Mouse (Mus musculus): Measurements from ENCODE around the gene Lmx1a. TPM values are rescaled to one million over a fixed set of nuclear protein-coding genes. Genes with fewer than 3 reads are reported as not detected.

The Lmx1a gene
- polyA plus RNA-seq, 1 experiment: not detected

DNA sequence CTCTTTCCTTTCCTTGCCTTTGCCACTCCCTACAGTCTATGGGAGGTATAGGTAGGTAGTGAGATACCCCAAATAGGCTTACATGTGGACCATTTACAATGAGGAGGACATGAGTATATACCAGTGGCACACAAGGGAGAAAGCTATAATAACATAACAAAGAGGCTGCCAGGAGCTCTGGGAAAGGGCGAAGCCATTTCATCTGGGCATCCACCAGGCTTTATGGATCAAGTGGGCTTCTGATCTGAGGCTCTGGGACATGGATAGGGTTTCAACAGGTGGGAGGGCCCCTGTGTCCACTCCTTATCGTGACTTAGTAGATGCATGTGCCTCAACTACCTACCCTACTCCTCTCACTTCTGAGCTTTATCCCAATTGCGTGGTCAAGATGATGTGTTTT lies 142.6 kb downstream of the Lmx1a start:
- no peaks in the 10 kb centered on the region for H3K4me1 ChIP-seq (ENCODE audit: control insufficient read depth, insufficient read depth, low read length)
- TF ChIP-seq POLR2A (IDR thresholded peaks at IDR 0.05; ENCODE audit: low read depth, low read length): no peak
- no peak for TF ChIP-seq CTCF (IDR thresholded peaks at IDR 0.05; ENCODE audit: borderline replicate concordance, insufficient read depth, low read length)
- H3K4me3 ChIP-seq (ENCODE audit: insufficient read depth, low read length): no peak overlapping the region
- no peak overlapping the region for H3K27ac ChIP-seq (ENCODE audit: insufficient read depth, low read length)

DNA sequence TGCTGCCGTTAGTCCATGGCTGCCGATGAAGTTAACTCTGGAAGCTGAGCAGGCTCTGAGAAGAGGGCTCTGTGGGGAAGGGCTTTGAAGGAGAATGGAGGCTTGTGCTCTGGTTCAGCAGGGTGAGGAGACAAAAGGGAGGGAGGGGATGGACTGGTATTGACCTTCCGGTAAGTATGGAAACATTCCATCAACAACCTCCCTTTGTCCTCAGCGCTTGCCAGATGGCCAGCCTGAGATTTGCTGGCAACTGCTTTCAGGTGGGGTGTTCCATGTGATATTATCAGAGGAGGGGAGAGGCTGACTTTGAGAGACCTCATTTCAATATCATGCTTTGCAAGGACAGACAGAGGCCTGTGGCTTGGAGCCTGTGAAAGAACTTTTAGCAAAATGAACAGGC lies 165.8 kb downstream of the Lmx1a start:
- Histone ChIP-seq H3K27ac (ENCODE audit: insufficient read depth, low read length) (no peak overlapping the region), H3K4me1 (ENCODE audit: control insufficient read depth, insufficient read depth, low read length) (no peaks in the 10 kb centered on the region), H3K4me3 (ENCODE audit: insufficient read depth, low read length) (no peak overlapping the region)
- TF ChIP-seq POLR2A (IDR thresholded peaks at IDR 0.05; ENCODE audit: low read depth, low read length) (no peak), CTCF (IDR thresholded peaks at IDR 0.05; ENCODE audit: borderline replicate concordance, insufficient read depth, low read length) (no peak)

DNA sequence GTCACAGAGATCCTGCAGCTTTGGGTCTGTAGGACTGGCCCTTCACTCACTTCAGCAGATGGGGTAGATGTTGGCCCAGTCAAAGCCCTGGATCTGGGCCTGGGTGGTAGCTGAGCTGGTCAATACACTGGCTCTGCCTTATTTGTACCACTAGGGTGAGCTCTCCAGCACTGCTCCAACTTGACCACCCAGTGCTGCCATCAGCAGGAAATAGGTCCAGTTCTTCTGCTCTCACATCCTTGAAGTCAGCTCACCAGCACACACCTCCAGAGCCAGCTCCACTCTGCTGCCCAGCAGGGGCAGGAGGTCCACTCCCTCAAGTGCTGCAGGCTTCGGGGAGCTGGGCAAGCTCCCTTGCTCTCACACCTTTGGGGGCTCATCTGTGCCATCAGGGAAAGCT lies 183.0 kb downstream of the Lmx1a start:
- no peaks in the 10 kb centered on the region for H3K4me1 ChIP-seq (ENCODE audit: control insufficient read depth, insufficient read depth, low read length)
- H3K4me3 ChIP-seq (ENCODE audit: insufficient read depth, low read length): no peak overlapping the region
- TF ChIP-seq CTCF (IDR thresholded peaks at IDR 0.05; ENCODE audit: borderline replicate concordance, insufficient read depth, low read length): 0 out of 2 replicates have a peak, but pooled peaks have one; percentile 4
- no peak for TF ChIP-seq POLR2A (IDR thresholded peaks at IDR 0.05; ENCODE audit: low read depth, low read length)
- no peak overlapping the region for H3K27ac ChIP-seq (ENCODE audit: insufficient read depth, low read length)

DNA sequence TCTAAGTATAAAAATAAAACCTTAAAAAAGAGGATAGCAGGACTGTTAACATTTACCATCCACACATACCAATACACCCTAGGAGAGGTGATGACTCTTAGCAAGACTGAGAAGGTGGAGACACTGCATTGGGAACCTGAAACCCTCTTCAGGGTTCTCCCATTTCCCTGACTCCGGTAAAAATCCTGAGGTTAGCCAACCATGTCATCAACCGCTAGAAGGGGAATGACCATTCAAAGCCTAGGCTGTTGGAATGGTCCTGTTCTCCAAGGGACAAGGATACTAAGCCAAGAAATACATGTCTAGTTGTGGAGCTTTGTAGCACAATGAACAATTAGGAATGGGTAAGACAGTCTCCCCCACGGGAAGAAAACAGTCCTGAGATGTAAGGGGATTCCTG lies 185.1 kb downstream of the Lmx1a start:
- Histone ChIP-seq H3K4me3 (ENCODE audit: insufficient read depth, low read length) (no peak overlapping the region), H3K4me1 (ENCODE audit: control insufficient read depth, insufficient read depth, low read length) (no peaks in the 10 kb centered on the region)
- no peak for TF ChIP-seq CTCF (IDR thresholded peaks at IDR 0.05; ENCODE audit: borderline replicate concordance, insufficient read depth, low read length)
- TF ChIP-seq POLR2A (IDR thresholded peaks at IDR 0.05; ENCODE audit: low read depth, low read length): no peak

DNA sequence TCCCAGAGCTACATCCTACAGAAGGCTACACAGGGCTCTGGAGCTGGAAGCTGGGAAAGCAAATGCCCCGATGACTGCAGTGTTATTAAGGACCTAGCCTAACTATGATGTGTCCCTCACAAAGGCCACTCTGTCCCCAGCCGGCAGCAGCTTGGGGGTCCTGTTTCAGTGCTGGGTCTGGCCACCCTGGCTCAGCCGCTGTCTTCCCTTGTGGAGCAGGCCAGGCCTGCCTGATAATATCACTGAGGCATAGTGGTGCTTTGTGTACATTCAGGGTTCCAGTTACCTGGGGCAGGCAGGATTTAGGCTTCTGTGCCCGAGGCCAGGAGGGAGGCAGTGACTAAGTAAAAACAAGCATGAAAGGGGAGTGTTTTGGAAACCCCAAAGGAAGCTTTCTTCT lies 188.9 kb downstream of the Lmx1a start:
- no peak for TF ChIP-seq POLR2A (IDR thresholded peaks at IDR 0.05; ENCODE audit: low read depth, low read length)

More for the DNA sequence above, 185.1 kb downstream of the Lmx1a start:
- no peak overlapping the region for H3K27ac ChIP-seq (ENCODE audit: insufficient read depth, low read length)

DNA sequence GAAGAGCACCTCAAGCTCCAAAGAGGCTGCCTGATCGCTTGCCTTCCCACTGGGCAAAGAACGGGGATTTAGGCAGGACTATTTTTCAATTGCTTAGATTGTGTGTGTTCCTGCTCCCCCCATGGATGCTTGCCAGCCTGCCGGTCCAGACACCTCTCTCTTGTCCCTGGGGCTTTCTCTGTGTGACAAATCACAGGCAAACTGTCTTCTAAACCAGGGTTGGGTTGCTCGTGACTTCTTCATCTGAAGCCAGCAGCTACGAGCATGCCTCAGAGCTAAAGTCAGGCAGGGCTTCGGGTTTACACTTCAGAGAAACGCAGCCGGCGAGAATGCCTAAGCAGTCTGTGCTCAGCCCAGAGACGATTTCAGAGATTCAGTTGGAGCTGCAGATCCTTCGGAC lies 189.3 kb downstream of the Lmx1a start:
- TF ChIP-seq CTCF (IDR thresholded peaks at IDR 0.05; ENCODE audit: borderline replicate concordance, insufficient read depth, low read length) (no peak), POLR2A (IDR thresholded peaks at IDR 0.05; ENCODE audit: low read depth, low read length) (no peak)
- no peak overlapping the region for H3K27ac ChIP-seq (ENCODE audit: insufficient read depth, low read length)
- H3K4me1 ChIP-seq (ENCODE audit: control insufficient read depth, insufficient read depth, low read length): no peaks in the 10 kb centered on the region
- H3K4me3 ChIP-seq (ENCODE audit: insufficient read depth, low read length): no peak overlapping the region

More for the DNA sequence above, 188.9 kb downstream of the Lmx1a start:
- no peak overlapping the region for H3K27ac ChIP-seq (ENCODE audit: insufficient read depth, low read length)
- no peaks in the 10 kb centered on the region for H3K4me1 ChIP-seq (ENCODE audit: control insufficient read depth, insufficient read depth, low read length)
- H3K4me3 ChIP-seq (ENCODE audit: insufficient read depth, low read length): no peak overlapping the region

DNA sequence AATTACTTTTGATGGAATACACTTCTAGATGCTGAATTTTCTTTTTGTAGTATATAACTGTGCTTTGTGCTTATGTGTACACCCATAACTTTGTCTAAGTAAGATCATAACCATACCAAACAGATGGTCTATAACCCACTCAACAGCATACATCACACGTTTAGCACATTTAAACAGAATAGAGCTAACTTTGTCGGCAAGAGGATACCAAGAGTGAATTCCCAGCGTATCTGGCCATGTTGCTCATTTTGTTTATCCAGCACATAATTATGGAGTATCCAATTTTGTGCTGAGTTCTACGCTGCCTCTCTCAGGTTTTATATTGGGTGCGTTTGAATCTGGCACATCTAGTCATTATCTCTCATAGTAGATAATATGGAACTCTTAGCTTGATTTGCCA lies 196.7 kb downstream of the Lmx1a start:
- no peaks in the 10 kb centered on the region for H3K4me1 ChIP-seq (ENCODE audit: control insufficient read depth, insufficient read depth, low read length)
- H3K27ac ChIP-seq (ENCODE audit: insufficient read depth, low read length): no peak overlapping the region
- H3K4me3 ChIP-seq (ENCODE audit: insufficient read depth, low read length): no peak overlapping the region
- TF ChIP-seq POLR2A (IDR thresholded peaks at IDR 0.05; ENCODE audit: low read depth, low read length): no peak
- no peak for TF ChIP-seq CTCF (IDR thresholded peaks at IDR 0.05; ENCODE audit: borderline replicate concordance, insufficient read depth, low read length)

DNA sequence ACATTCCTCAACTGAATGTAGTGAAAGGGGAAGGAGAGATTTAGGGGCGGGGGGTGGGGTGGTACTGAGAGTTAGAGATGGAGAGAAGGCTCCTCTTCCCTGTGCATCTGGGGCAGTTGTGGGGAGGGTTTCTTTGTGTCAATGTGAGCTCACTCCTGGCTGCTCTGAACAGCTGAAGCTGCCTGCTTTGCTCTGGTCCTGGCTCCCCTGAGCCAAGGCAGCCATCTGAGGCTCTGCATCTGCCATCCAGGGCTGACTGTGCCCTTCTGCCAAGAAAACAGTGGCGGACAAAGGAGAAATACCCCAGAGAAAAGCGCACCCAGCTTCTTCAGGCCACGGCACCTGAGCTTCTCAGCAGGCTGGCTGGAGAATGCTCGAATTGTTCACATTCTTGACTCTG lies 199.1 kb downstream of the Lmx1a start:
- Histone ChIP-seq H3K27ac (ENCODE audit: insufficient read depth, low read length) (no peak overlapping the region), H3K4me1 (ENCODE audit: control insufficient read depth, insufficient read depth, low read length) (no peaks in the 10 kb centered on the region), H3K4me3 (ENCODE audit: insufficient read depth, low read length) (no peak overlapping the region)
- no peak for TF ChIP-seq POLR2A (IDR thresholded peaks at IDR 0.05; ENCODE audit: low read depth, low read length)

DNA sequence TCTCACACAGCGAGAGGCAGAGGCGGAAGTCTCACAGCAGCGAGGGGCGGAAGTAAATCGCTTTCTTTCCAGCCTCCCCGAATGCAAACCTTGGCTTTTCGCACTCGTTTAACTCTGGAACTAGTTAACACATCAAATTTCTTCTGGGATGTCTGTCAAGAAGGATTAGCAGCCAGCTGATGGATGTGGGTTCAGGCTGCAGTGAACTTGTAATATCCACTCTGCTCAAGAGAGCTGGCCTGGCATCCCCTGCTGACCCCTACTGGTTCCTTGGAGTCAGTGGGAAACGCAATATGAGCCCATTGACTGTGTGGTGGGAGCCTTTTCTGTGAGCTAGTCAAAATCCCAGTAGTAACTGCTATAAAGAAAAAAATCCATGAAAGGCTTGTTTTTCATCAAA lies 199.8 kb downstream of the Lmx1a start:
- Histone ChIP-seq H3K27ac (ENCODE audit: insufficient read depth, low read length) (no peak overlapping the region), H3K4me3 (ENCODE audit: insufficient read depth, low read length) (no peak overlapping the region), H3K4me1 (ENCODE audit: control insufficient read depth, insufficient read depth, low read length) (no peaks in the 10 kb centered on the region)
- TF ChIP-seq POLR2A (IDR thresholded peaks at IDR 0.05; ENCODE audit: low read depth, low read length) (no peak), CTCF (IDR thresholded peaks at IDR 0.05; ENCODE audit: borderline replicate concordance, insufficient read depth, low read length) (0 out of 2 replicates have a peak, but pooled peaks have one; percentile 3)

DNA sequence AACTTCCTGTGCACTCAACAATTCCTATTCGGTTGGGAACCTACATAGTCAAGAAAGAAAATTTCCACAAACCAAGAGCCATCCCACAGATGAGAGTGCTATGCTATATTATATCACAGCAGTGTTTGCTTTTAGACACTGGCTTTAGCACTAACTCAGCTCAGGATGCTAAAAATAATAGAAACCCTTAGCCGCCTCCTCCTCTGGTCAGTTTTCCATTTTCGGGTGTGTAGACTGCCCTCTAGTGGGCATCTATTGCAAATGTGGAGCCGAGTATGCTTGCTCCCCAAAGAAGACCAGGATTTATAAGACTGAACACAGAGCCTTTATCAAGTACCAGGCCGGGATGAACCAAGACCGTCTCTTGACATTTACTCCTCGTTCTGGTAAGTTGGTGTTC lies 207.2 kb downstream of the Lmx1a start:
- TF ChIP-seq POLR2A (IDR thresholded peaks at IDR 0.05; ENCODE audit: low read depth, low read length): no peak
- no peak for TF ChIP-seq CTCF (IDR thresholded peaks at IDR 0.05; ENCODE audit: borderline replicate concordance, insufficient read depth, low read length)
- H3K4me1 ChIP-seq (ENCODE audit: control insufficient read depth, insufficient read depth, low read length): no peaks in the 10 kb centered on the region
- H3K27ac ChIP-seq (ENCODE audit: insufficient read depth, low read length): no peak overlapping the region
- H3K4me3 ChIP-seq (ENCODE audit: insufficient read depth, low read length): no peak overlapping the region

Other genes starting within 250 kb of the Lmx1a start
- not detected in 2 replicates for gene Lrrc52, start 222.5 kb upstream of the Lmx1a start, polyA plus RNA-seq (2011; ENCODE audit: insufficient read length, low read depth, missing spikeins)
- not detected in 2 replicates for gene Rxrg, start 90.9 kb upstream of the Lmx1a start, polyA plus RNA-seq (2011; ENCODE audit: insufficient read length, low read depth, missing spikeins)